Mouse (Mus musculus) cerebellum, postnatal 36 days (tissue): Measurements from ENCODE around the gene Crtc3.

Experiments used
- DNase-seq, 2 experiments: peaks; one replicate each; pipeline ENCODE4 v3.0.0; 2021 to 2022; ENCODE audit warnings: mixed read lengths in 2 of 2

The Crtc3 gene

GRCm38 (mm10) chr7:80682630-80683029, 6.0 kb downstream of the Crtc3 start:
- no peak for DNase-seq

DNA sequence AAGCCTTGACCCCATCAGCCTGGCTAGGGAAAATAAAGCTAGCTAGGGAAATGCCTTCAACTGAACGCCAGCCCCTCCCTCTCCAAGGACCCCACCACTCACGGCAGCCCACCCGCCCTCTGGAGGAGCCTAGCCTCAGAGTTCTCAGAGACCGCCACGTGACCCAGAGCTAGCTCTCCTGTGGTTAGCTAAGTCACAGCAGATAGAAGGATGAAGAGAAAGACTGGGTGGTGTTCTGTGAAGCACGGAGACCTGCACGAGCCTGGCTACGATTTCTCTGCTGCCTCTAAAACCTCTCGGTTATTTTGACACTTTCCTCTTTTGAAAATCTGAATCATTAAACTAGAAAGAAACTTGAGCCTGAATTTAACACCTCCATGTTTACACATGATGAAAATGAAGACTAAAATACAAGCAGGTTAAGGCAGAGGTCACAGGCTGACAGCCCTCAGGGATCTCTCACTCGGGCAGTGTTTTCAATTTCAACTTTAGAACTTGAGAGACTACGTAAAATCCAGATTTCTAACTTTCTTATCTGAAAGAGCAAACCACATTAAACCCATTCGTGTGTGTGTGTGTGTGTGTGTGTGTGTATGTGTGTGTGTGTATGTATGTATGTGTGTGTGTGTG, 8.3 kb downstream of the Crtc3 start:
- no peak for DNase-seq

- no peak for DNase-seq
These were observed 16.4 kb downstream of the Crtc3 start for GRCm38 (mm10) chr7:80672323-80672722.

- DNase-seq = no peak
These were observed 17.8 kb downstream of the Crtc3 start for GRCm38 (mm10) chr7:80670889-80671288.

GRCm38 (mm10) chr7:80667190-80667589, 21.5 kb downstream of the Crtc3 start:
- no peak for DNase-seq

GRCm38 (mm10) chr7:80666198-80666915, 22.3 kb downstream of the Crtc3 start:
- no peak for DNase-seq

- no peak for DNase-seq
These were observed 27.6 kb downstream of the Crtc3 start for GRCm38 (mm10) chr7:80661082-80661481.

DNA sequence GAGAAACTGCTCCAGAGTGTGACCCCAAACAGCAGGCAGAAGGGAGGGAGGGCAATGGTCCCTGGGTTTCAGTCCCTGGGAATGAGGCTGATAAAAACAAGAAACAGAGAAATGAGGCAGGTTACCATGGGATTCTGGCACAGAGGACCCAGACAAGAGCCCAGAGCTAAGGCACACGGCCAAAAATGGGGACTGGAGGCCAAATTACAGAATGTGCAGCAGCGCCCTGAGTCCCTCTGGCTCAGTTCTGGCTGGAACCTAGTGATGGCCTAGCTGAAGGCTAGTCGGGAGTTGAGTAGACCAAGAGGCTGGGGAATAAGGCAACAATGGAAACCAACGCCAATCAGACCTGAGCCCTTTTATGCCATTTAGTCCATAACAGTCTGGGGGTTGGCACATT, 28.1 kb downstream of the Crtc3 start:
- DNase-seq = peak; percentile 91 to 93

DNA sequence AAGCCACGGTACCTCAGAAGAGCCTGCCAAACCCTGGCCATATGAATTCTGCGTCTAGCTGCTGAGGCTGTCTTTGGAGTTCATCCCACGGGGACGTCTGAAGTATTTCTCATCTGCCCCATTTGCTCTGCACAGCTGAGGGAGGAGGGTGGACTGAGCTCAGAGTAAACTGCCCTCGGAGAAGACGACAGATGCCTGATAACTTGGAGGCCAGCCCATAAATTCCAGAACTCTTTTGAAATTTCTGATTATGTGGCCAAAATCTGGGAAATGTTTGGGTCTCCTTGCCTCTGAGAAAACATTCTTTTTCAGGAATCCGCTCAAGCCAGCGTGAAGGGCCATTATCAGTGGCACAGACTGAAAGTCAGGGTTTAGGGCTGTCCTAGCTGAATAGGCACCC, 30.8 kb downstream of the Crtc3 start:
- no peak for DNase-seq

DNA sequence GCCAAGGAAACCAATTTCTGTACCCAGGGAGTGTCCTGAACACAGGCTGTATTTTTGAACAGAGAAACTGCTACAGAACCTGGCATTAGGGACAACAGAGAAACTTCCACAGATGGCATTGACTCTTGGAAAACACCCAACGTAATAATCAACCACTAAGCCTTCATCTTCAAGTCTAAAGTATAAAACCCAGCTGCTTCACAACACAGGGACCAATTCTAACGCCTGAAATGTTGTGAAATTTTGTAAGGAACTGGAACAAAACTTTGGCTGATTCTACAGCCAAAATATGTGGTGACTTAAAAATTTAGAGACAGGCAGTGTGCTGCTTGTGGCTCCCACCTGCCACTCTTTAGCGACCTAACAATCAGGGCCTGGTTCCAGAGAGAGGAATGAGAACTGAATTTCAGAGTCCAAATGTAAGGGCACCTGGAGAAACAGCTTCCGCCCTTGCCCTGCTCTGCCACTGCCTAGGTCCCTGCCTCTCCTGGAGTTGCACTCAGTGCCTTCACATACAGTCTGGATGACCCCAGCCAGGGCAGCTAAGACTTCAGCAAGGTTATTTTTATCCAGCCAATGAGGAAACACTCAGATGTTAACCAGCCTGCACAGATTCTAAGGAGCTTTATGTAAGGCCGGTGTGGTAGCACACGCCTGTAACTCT, 33.2 kb downstream of the Crtc3 start:
- no peak for DNase-seq

GRCm38 (mm10) chr7:80654926-80655325, 33.8 kb downstream of the Crtc3 start:
- DNase-seq = no peak

GRCm38 (mm10) chr7:80654393-80654792, 34.3 kb downstream of the Crtc3 start:
- no peak for DNase-seq

GRCm38 (mm10) chr7:80653971-80654370, 34.7 kb downstream of the Crtc3 start:
- DNase-seq = no peak

GRCm38 (mm10) chr7:80653077-80653476, 35.6 kb downstream of the Crtc3 start:
- DNase-seq = no peak

GRCm38 (mm10) chr7:80652289-80652688, 36.4 kb downstream of the Crtc3 start:
- no peak for DNase-seq

DNA sequence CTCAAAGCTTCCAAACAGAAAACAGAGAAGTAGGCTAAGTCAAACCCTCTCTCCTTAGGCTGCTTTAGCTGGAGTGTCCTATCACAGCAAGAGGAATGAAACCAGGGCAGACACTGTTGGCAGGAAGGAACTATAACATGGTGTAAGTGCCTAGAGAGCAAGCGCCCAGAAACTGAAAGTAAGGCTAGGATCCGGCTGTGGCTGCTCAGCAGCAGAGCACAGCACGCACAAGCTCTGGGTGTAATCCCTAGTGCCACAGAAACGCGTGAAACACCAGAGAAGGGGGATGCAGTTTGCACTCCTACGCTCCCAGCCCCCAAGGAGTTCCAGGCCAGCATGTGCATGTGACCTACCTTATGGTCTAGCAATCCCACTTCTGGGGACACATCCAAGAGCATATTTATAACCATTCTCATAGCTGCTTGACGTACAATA, 41.2 kb downstream of the Crtc3 start:
- DNase-seq = peak; percentile 64 to 70

DNA sequence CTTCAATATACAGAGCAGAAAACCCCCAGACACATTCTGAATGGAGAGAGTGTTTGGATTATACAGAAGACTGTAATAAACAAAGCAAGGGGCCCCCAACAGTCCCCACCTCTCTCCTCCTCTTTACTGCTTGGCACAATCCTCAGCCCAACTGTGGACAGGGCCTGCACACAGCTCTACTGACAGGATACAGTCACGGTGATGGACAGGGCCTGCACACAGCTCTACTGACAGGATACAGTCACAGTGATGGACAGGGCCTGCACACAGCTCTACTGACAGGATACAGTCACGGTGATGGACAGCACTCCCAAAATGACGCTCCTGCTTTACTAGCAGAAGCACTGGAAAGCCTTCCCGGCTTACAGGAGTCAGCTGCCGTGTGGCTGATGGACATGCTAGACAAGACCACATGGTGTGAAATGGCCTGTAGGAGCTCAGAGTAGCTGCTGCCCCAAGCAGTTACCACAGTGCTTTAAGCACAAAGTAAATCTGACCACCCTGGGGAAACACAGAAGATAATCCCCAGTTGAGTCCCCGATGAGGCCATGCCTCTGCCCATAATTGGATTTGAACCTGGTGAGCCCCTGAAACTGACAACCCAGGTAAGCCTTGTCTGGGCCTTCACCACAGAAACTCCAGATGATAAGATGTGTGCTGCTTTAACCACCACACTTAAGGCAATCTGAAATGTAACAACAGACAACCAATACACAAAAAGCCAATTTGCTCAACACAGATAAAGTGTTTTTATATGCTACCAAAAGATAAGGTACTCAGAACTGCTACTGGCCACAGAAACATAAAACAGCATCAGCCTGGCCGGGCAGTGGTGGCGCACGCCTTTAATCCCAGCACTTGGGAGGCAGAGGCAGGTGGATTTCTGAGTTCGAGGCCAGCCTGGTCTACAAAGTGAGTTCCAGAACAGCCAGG, 42.3 kb downstream of the Crtc3 start:
- DNase-seq = no peak

- DNase-seq = no peak
These were observed 45.6 kb downstream of the Crtc3 start for GRCm38 (mm10) chr7:80642976-80643666.

DNA sequence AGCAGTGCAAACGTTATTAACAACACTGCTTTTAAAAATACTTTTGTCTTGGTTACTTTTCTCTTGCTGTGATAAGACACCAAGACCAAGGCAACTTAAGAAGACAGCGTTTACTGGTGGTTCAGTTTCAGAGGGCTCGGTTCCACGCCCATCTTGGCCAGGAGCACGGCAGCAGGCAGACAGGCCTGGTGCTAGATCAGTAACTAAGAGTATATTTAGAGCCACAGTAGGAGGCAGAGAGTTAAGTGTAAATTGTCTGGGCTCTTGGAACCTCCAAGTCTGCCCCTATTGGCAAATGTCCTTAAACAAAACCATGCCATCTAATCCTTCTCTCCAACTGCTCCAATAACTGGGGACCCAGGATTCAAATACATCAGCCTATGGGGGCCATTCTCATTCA, 46.1 kb downstream of the Crtc3 start:
- DNase-seq = no peak

DNA sequence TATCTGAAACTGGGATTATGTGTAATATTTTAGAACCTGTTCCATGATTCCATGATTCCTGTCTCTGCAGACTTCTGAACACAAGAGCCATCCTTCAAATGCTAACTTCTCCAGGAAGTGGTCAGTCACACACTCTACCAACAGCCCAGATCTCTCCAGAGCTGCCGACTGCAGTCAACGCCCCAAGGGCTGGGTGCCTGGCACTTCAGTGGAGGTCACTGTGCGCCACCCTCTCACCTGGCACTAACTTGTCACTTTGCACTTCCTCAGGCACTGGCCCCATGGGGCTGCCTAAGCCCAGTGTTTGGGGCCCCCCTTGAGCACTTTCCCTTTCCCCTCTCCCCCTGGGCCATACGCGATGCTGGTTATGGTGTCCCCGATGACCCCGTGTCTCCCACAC, 46.8 kb downstream of the Crtc3 start:
- no peak for DNase-seq

GRCm38 (mm10) chr7:80641497-80641896, 47.2 kb downstream of the Crtc3 start:
- no peak for DNase-seq

- peak; percentile 68 to 70 for DNase-seq
These were observed 48.7 kb downstream of the Crtc3 start for GRCm38 (mm10) chr7:80639981-80640380.
